Mouse (Mus musculus): ENCODE data around the gene Ten1. TPM values are rescaled to one million over a fixed set of nuclear protein-coding genes. Genes with fewer than 3 reads are reported as not detected.

The Ten1 gene
- polyA plus RNA-seq, 1 experiment: 27.7 TPM

GRCm38 (mm10) chr11:116167884-116168439, 30.7 kb upstream of the Ten1 start, which contains the start of gene Fbf1:
Gene Fbf1 (minus strand): TSS chr11:116168166.
- WGBS: under 1% methylated on average over 40 of the region's 40 CpGs
- Histone ChIP-seq H3K4me1 (ENCODE audit: control insufficient read depth, insufficient read depth, insufficient read length, low read length) (peaks cover 3% of the 10 kb centered on the region; the same call in 1 of the 2 replicates), H3K4me3 (ENCODE audit: low read depth, low read length) (peak within 1 kb of the TSS; percentile 84), H3K27ac (ENCODE audit: insufficient read depth, low read depth, low read length) (peak within 1 kb of the TSS; percentile 14), H3K27me3 (ENCODE audit: control insufficient read depth, insufficient read depth, low read length) (no peaks in the 10 kb centered on the region), H3K36me3 (ENCODE audit: control insufficient read depth, insufficient read depth, low read length) (peaks cover 15% of the 10 kb centered on the region)
- TF ChIP-seq POLR2A (IDR thresholded peaks at IDR 0.05; ENCODE audit: low read depth, low read length) (peak; percentile 66), CTCF (IDR thresholded peaks at IDR 0.05; ENCODE audit: extremely low read depth, insufficient read length, insufficient replicate concordance, low read depth, low read length) (no peak)

GRCm38 (mm10) chr11:116169214-116169613, 29.4 kb upstream of the Ten1 start:
- no peaks in the 10 kb centered on the region for H3K27me3 ChIP-seq (ENCODE audit: control insufficient read depth, insufficient read depth, low read length)
- peaks cover 25% of the 10 kb centered on the region for H3K36me3 ChIP-seq (ENCODE audit: control insufficient read depth, insufficient read depth, low read length)
- 85% methylated on average over 3 of the region's 3 CpGs for WGBS
- no peak for TF ChIP-seq POLR2A (IDR thresholded peaks at IDR 0.05; ENCODE audit: low read depth, low read length)
- TF ChIP-seq CTCF (IDR thresholded peaks at IDR 0.05; ENCODE audit: extremely low read depth, insufficient read length, insufficient replicate concordance, low read depth, low read length): no peak
- H3K4me3 ChIP-seq (ENCODE audit: low read depth, low read length): no peak overlapping the region
- H3K4me1 ChIP-seq (ENCODE audit: control insufficient read depth, insufficient read depth, insufficient read length, low read length): peaks cover 3% of the 10 kb centered on the region; the same call in 1 of the 2 replicates
- no peak overlapping the region for H3K27ac ChIP-seq (ENCODE audit: insufficient read depth, low read depth, low read length)

GRCm38 (mm10) chr11:116170003-116170800, 28.5 kb upstream of the Ten1 start:
- Histone ChIP-seq H3K27me3 (ENCODE audit: control insufficient read depth, insufficient read depth, low read length) (no peaks in the 10 kb centered on the region), H3K27ac (ENCODE audit: insufficient read depth, low read depth, low read length) (no peak overlapping the region), H3K4me1 (ENCODE audit: control insufficient read depth, insufficient read depth, insufficient read length, low read length) (peaks cover 3% of the 10 kb centered on the region; the same call in 1 of the 2 replicates), H3K4me3 (ENCODE audit: low read depth, low read length) (no peak overlapping the region), H3K36me3 (ENCODE audit: control insufficient read depth, insufficient read depth, low read length) (peaks cover 35% of the 10 kb centered on the region)
- TF ChIP-seq CTCF (IDR thresholded peaks at IDR 0.05; ENCODE audit: extremely low read depth, insufficient read length, insufficient replicate concordance, low read depth, low read length): no peak
- TF ChIP-seq POLR2A (IDR thresholded peaks at IDR 0.05; ENCODE audit: low read depth, low read length): no peak
- WGBS: 35% methylated on average over 5 of the region's 5 CpGs

- no peak overlapping the region for H3K27ac ChIP-seq (ENCODE audit: insufficient read depth, low read depth, low read length)
- peaks cover 3% of the 10 kb centered on the region; the same call in 1 of the 2 replicates for H3K4me1 ChIP-seq (ENCODE audit: control insufficient read depth, insufficient read depth, insufficient read length, low read length)
- H3K27me3 ChIP-seq (ENCODE audit: control insufficient read depth, insufficient read depth, low read length): no peaks in the 10 kb centered on the region
- TF ChIP-seq CTCF (IDR thresholded peaks at IDR 0.05; ENCODE audit: extremely low read depth, insufficient read length, insufficient replicate concordance, low read depth, low read length): no peak
- no peak for TF ChIP-seq POLR2A (IDR thresholded peaks at IDR 0.05; ENCODE audit: low read depth, low read length)
- 77% methylated on average over 2 of the region's 2 CpGs for WGBS
- H3K4me3 ChIP-seq (ENCODE audit: low read depth, low read length): no peak overlapping the region
- H3K36me3 ChIP-seq (ENCODE audit: control insufficient read depth, insufficient read depth, low read length): peaks cover 49% of the 10 kb centered on the region
Observed at GRCm38 (mm10) chr11:116171959-116172358, 26.7 kb upstream of the Ten1 start.

- Histone ChIP-seq H3K27me3 (ENCODE audit: control insufficient read depth, insufficient read depth, low read length) (no peaks in the 10 kb centered on the region), H3K4me1 (ENCODE audit: control insufficient read depth, insufficient read depth, insufficient read length, low read length) (no peaks in the 10 kb centered on the region; the same call in 1 of the 2 replicates), H3K4me3 (ENCODE audit: low read depth, low read length) (no peak overlapping the region), H3K36me3 (ENCODE audit: control insufficient read depth, insufficient read depth, low read length) (peaks cover 75% of the 10 kb centered on the region), H3K27ac (ENCODE audit: insufficient read depth, low read depth, low read length) (no peak overlapping the region)
- no peak for TF ChIP-seq POLR2A (IDR thresholded peaks at IDR 0.05; ENCODE audit: low read depth, low read length)
- no peak for TF ChIP-seq CTCF (IDR thresholded peaks at IDR 0.05; ENCODE audit: extremely low read depth, insufficient read length, insufficient replicate concordance, low read depth, low read length)
- WGBS: 88% methylated on average over 22 of the region's 22 CpGs
Observed at GRCm38 (mm10) chr11:116174775-116175448, 23.7 kb upstream of the Ten1 start.

- Histone ChIP-seq H3K27ac (ENCODE audit: insufficient read depth, low read depth, low read length) (no peak overlapping the region), H3K27me3 (ENCODE audit: control insufficient read depth, insufficient read depth, low read length) (no peaks in the 10 kb centered on the region), H3K36me3 (ENCODE audit: control insufficient read depth, insufficient read depth, low read length) (peaks cover 84% of the 10 kb centered on the region), H3K4me3 (ENCODE audit: low read depth, low read length) (no peak overlapping the region), H3K4me1 (ENCODE audit: control insufficient read depth, insufficient read depth, insufficient read length, low read length) (no peaks in the 10 kb centered on the region)
- TF ChIP-seq CTCF (IDR thresholded peaks at IDR 0.05; ENCODE audit: extremely low read depth, insufficient read length, insufficient replicate concordance, low read depth, low read length) (no peak), POLR2A (IDR thresholded peaks at IDR 0.05; ENCODE audit: low read depth, low read length) (no peak)
- 87% methylated on average over 7 of the region's 7 CpGs for WGBS
Observed at GRCm38 (mm10) chr11:116176010-116176409, 22.6 kb upstream of the Ten1 start.

All from small intestine, adult 2 months (tissue).